Mouse (Mus musculus) megakaryocyte, embryonic 14.5 days (primary cell): ENCODE results near the gene Lca5.

Source experiments
- FLI1 ChIP-seq: IDR thresholded peaks from 2 replicates; pipeline ENCODE4 v1.6.1; 2012; ENCODE audit warnings: low read length, inconsistent platforms, mixed read lengths
- GATA1 ChIP-seq: IDR thresholded peaks from 3 replicates; pipeline ENCODE4 v1.6.1; 2012; ENCODE audit warnings: mixed read lengths, low read length, inconsistent platforms, borderline replicate concordance

GRCm38 (mm10) chr9:83355802-83356201, 85.1 kb downstream of the Lca5 start:
- TF ChIP-seq FLI1 (no peak), GATA1 (no peak)
